Mouse (Mus musculus) cerebellum, adult 11-12 months (tissue): ENCODE measurements at regions not wholly inside any gene's neighbourhood (a gene's known extent, or its start where the extent isn't known, plus 50 kb on each side); places are given as distances from the start of the nearest gene placed in this dataset.

Source experiments
- DNase-seq: peaks from one replicate; pipeline ENCODE4 v3.0.0; 2022

- DNase-seq = no peak
These were observed 1172.6 kb upstream of the Gulo start for GRCm38 (mm10) chr14:67181586-67181985.

GRCm38 (mm10) chr14:67179549-67179948 is 1170.5 kb upstream of the Gulo start:
- DNase-seq = no peak

- DNase-seq = no peak
These were observed 1169.5 kb upstream of the Gulo start for GRCm38 (mm10) chr14:67178329-67179039.

DNA sequence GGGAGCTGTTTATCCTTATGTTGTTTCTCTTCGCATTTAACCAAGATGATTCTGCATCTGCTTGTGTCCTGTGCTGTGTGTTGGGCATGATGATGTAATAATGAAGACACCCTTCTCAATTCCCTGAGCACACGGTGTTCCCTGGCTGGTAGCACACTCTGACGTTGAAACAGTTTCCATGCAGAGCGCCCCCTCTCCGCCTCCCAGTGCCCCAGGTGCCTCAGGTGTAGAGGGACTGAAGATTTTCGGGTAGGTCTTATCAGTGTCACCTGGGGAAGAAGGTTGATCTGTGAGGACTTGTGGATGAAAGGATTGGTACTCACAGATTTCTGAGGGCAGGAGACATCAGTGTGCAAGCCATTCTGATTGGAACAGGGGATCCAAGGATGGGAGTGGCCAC is 1167.7 kb upstream of the Gulo start:
- no peak for DNase-seq

DNA sequence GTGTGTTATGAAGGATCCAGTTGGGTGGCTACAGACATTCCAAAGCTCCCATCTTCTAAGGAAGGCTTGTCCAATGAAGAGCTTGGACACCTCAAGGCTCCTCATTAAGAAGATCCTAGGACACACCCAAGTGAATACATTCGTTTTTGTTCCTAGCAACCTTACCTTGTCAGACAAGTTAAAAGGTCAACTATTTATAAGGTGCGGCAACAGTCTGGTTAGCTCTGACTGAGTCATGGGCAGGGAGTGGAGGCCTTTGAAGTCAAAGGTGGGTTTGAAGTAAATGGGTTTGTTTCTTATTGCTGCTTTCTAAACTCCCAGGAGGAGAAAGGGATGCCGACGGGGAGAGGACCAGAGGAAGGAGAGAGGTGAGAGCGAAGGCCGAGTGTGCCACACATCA is 1167.1 kb upstream of the Gulo start:
- no peak for DNase-seq

GRCm38 (mm10) chr14:67174929-67175328 is 1165.9 kb upstream of the Gulo start:
- DNase-seq = no peak

GRCm38 (mm10) chr14:67170801-67171200 is 1161.8 kb upstream of the Gulo start:
- no peak for DNase-seq

GRCm38 (mm10) chr14:67170248-67170647 is 1161.2 kb upstream of the Gulo start:
- DNase-seq = no peak

DNA sequence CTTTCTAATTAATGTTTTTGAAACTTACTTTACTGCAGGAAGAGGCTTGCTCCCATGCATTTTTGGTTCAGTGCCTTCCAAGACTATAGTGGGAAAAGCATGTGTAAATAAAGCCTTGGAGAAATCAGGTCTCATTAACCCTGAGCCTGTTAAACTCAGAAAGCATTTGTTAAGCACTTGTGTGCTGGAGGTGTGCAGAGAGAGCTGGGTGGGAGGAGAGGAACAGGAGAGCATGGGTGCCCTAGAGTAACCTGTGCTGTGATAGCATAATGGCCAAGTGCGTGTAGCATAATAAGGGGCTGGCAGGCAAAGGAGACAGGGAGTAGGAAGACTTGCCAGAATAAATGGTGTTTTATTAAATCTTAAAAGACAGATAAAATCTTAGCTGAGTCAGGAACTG is 1160.2 kb upstream of the Gulo start:
- no peak for DNase-seq

- no peak for DNase-seq
These were observed 1151.0 kb upstream of the Gulo start for GRCm38 (mm10) chr14:67159996-67160395.

GRCm38 (mm10) chr14:67158867-67159266 is 1149.9 kb upstream of the Gulo start:
- no peak for DNase-seq

DNA sequence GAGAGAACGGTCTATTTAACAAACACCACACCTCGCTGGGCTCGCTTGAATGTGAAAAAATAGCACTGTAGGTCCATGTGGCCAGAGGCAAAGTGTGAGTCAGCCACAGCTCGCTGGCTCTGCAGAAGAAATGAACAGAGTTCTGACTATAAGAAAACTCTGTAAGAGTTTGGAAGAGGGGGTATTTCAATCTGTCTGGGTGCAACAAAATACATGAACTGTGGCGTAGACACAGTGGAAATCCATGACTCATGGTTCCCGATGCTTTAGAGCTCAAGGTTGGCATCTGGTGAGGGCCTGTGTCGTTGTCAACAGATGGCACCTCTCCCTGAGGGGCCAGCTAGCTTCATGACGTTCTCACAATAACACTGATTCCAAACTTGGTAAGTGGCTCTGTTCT is 1147.4 kb upstream of the Gulo start:
- DNase-seq = peak; percentile 68

- DNase-seq = no peak
These were observed 1144.6 kb upstream of the Gulo start for GRCm38 (mm10) chr14:67153621-67154020.

- no peak for DNase-seq
These were observed 1141.0 kb upstream of the Gulo start for GRCm38 (mm10) chr14:67149961-67150471.

- no peak for DNase-seq
These were observed 1140.1 kb upstream of the Gulo start for GRCm38 (mm10) chr14:67149091-67149490.

DNA sequence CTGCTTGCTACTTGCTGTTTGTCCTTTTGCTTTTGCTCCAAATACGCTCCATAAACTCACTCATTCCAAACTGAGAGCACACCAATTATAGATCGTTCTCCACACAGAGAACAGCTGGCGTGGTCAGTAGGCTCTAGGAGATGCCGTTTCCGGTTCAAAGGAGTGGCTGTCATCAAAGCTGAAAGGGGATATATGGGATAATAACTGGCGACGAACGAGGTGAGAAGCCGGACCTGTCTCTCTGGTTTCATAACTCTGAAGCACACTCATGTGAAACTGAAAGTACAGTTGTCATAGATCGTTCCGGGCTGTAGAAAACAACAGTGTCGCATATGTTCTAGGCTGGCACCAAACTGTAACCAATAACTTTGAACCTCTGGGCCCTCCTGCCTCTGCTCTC is 1137.6 kb upstream of the Gulo start:
- no peak for DNase-seq

DNA sequence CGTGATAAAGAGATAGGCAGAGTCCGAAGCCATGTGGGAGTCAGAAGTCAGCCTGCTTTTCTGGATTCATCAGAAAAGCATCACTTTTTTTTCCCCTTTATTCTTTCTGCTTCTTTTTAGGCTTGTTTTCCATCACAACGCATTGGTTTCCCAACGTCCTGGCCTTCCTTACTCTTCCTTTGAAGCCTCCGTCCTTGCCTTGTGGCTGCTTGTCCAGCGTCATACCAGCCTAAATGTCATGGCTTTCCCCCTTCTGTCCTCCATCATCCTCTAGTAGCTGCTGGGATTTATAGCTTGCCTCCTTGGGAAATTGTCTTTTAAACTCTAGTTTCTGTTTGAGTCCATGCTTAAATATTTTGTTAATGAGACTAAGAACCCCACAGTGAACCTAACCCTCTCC is 1136.0 kb upstream of the Gulo start:
- DNase-seq = no peak

GRCm38 (mm10) chr14:67144461-67144985 is 1135.5 kb upstream of the Gulo start:
- DNase-seq = no peak

DNA sequence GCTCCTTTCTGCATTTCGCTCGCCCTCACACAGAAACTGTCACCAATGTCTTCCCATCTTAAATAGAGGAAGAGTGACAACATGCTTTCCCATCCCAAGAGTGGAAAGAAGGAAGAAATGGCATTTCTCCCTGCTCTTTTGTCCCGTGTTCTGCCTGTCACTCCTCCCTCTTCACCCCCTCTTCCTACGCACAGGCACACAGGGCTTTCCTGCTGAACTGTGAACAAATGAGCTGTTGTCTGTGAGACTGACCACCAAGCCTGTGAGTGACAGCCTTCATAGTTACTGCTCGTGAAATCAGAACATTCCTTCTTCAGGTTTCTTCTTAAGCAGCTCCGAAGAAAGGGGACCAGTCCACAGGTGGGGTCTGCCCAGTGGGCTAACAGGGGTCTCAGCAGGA is 1134.8 kb upstream of the Gulo start:
- no peak for DNase-seq

DNA sequence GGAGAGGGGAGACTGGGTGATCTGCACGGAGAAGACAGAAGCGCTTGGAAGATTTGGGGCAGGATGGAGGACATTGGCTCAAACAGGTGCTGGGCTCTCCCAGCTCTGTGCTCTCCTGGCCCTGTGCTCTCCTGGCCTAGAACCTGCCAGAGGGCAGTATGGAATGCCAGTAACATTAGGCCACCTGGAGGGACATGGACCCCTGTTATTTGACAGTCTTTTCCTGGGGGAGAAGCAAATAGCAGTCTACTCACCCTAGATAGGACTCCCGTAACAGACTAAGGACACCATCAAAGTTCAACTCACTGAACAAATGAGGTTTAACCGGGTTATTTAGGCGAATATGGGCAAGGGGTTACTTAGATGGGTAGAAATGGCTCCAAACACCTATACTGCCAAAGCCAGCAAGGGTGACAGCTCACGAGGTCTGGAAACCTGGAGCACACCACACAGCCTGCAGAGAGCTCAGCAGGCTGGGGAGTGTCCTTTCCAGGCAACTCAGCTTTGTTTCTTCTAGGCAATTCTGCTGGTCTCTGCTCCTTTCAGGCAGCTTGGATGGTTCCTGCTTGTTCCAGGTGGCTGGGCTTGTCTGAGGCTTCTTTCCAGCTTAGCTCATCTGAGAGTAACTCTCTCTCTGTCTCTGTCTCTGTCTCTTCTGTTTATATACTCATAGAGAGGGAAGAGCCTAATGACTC is 1133.7 kb upstream of the Gulo start:
- peak; percentile 74 for DNase-seq

- DNase-seq = peak; percentile 49
These were observed 1132.8 kb upstream of the Gulo start for GRCm38 (mm10) chr14:67141581-67142441.

GRCm38 (mm10) chr14:67141151-67141550 is 1132.1 kb upstream of the Gulo start:
- peak; percentile 22 for DNase-seq

GRCm38 (mm10) chr14:67139674-67140073 is 1130.7 kb upstream of the Gulo start:
- no peak for DNase-seq
